Mouse (Mus musculus): ENCODE results near the gene Ccnd3. TPM values are rescaled to one million over a fixed set of nuclear protein-coding genes. Genes with fewer than 3 reads are reported as not detected.
"Not testable (repeated sequence)": the region's sequence is repeated elsewhere in the genome, so short reads cannot be mapped to it uniquely, and the experiment has no call there.

Gene Ccnd3
- polyA plus RNA-seq, 1 experiment from 2014 or later, result 552 TPM

DNA sequence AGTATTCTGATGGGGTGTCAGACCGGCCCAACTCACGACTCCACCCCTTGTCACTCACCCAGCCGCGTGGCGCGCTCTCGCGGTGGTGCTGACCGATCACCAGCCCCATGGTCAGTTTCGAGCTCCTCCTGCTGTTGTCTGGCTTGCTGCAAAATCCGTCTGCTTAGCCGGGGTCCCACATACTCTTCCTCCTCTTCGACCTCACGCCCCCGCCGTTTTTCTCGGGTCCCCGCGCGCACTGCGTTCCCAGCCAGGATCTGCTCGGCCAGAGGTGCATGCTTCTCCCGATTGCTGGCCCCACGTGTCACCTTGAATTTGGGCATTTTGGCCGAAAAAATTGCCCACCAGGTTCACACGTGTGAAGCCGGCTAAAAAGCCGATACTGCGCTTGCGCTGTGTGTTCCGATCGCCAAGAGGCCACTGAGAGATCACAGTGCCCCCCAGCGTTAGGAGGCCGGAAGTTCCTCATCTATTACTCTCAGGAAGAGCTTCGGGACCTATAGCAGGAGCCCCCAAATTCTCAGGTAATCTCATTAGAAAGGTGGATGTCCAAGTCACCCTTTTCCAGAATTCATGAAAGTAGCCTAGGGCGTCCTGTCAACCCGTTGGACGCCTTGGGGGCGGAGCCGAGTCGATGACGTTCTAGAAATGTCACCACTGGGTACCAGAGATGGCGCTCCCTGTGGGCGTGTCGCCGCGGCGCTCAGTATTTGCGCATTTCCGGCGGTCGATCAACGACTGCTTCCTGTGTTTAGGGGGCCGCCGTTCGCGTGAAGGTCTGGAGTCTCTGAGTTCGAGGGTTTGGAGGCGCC lies 106.2 kb downstream of the Ccnd3 start, which contains the start of the genes Bysl, Med20 and Gm20517:
Bysl (minus strand) TSS at position 644 of the 812 bp plus-strand sequence.
Med20 (plus strand) TSS at position 734 of the 812 bp plus-strand sequence.
Gm20517 (plus strand) TSS at position 741 of the 812 bp plus-strand sequence.
- peak within 1 kb of the TSS; percentile 89 for H3K27ac ChIP-seq
- peaks cover 57% of the 10 kb centered on the region for H3K36me3 ChIP-seq
- H3K9me3 ChIP-seq, result no peaks in the 10 kb centered on the region
- H3K4me3 ChIP-seq, result peak within 1 kb of the TSS; percentile 85
- peak; percentile 98 for DNase-seq (ENCODE audit: low spot score)
- under 1% methylated on average over 59 of the region's 59 CpGs for WGBS
- no peaks in the 10 kb centered on the region for H3K27me3 ChIP-seq (ENCODE audit: insufficient read depth, poor library complexity, severe bottlenecking)
- H3K4me1 ChIP-seq, result peaks cover 21% of the 10 kb centered on the region

DNA sequence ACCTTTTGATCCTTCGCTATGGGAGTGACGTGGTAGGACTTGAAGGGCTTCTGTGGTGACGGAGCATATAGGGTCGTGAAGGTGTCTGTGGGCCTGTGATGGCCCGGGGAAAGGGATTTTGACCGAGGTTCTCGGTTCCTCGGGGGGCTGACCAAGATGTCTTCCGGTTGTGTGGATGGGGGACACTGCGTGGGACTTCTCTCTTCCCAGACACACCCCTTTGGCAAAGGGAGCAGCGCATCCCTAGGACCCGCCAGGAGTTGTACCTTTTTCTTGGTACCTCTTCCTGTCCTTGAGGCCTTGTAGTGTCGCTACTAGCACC lies 106.8 kb downstream of the Ccnd3 start:
- no peaks in the 10 kb centered on the region for H3K27me3 ChIP-seq (ENCODE audit: insufficient read depth, poor library complexity, severe bottlenecking)
- under 1% methylated on average over 13 of the region's 13 CpGs for WGBS
- H3K4me3 ChIP-seq, result peak overlapping the region; percentile 85
- peaks cover 21% of the 10 kb centered on the region for H3K4me1 ChIP-seq
- no peak for DNase-seq (ENCODE audit: low spot score)
- no peaks in the 10 kb centered on the region for H3K9me3 ChIP-seq
- peaks cover 57% of the 10 kb centered on the region for H3K36me3 ChIP-seq
- peak overlapping the region; percentile 89 for H3K27ac ChIP-seq

GRCm38 (mm10) chr17:47614018-47614417 lies 109.2 kb downstream of the Ccnd3 start:
- no peak for DNase-seq (ENCODE audit: low spot score)
- H3K36me3 ChIP-seq, result peaks cover 54% of the 10 kb centered on the region

GRCm38 (mm10) chr17:47616119-47616518 lies 111.3 kb downstream of the Ccnd3 start:
- H3K4me3 ChIP-seq, result no peak overlapping the region
- WGBS, result 94% methylated on average over 8 of the region's 8 CpGs
- DNase-seq (ENCODE audit: low spot score), result peak; percentile 63
- H3K4me1 ChIP-seq, result peaks cover 13% of the 10 kb centered on the region
- no peaks in the 10 kb centered on the region for H3K9me3 ChIP-seq
- peaks cover 73% of the 10 kb centered on the region for H3K36me3 ChIP-seq
- H3K27ac ChIP-seq, result no peak overlapping the region
- no peaks in the 10 kb centered on the region for H3K27me3 ChIP-seq (ENCODE audit: insufficient read depth, poor library complexity, severe bottlenecking)

More at GRCm38 (mm10) chr17:47614018-47614417, 109.2 kb downstream of the Ccnd3 start:
- no peaks in the 10 kb centered on the region for H3K9me3 ChIP-seq
- no peak overlapping the region for H3K4me3 ChIP-seq
- WGBS, result 86% methylated on average over 1 of the region's 1 CpGs
- H3K4me1 ChIP-seq, result peaks cover 21% of the 10 kb centered on the region
- H3K27me3 ChIP-seq (ENCODE audit: insufficient read depth, poor library complexity, severe bottlenecking), result no peaks in the 10 kb centered on the region
- H3K27ac ChIP-seq, result no peak overlapping the region

DNA sequence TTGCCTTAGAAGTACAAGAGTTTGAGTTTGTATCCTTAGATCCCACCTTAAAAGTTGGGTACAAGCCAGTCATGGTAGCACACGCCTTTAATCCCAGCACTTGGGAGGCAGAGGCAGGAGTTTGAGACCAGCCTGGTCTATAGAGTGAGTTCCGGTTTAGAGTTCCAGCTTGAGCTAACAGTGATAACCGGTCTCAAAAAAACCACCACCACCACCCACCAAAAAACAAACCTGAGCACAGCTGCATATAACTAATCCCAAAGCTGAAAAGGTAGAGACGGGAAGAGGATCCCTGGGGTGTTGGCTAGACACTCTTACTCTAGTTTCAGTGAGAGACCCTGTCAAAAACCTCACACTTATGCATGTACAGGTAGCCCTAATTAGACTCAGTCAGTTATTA lies 111.8 kb downstream of the Ccnd3 start:
- WGBS, result 84% methylated on average over 4 of the region's 4 CpGs
- Histone ChIP-seq H3K27me3 (ENCODE audit: insufficient read depth, poor library complexity, severe bottlenecking) (no peaks in the 10 kb centered on the region), H3K4me1 (peaks cover 13% of the 10 kb centered on the region), H3K27ac (no peak overlapping the region), H3K4me3 (no peak overlapping the region), H3K36me3 (peaks cover 78% of the 10 kb centered on the region), H3K9me3 (no peaks in the 10 kb centered on the region)
- peak; percentile 27 for DNase-seq (ENCODE audit: low spot score)

DNA sequence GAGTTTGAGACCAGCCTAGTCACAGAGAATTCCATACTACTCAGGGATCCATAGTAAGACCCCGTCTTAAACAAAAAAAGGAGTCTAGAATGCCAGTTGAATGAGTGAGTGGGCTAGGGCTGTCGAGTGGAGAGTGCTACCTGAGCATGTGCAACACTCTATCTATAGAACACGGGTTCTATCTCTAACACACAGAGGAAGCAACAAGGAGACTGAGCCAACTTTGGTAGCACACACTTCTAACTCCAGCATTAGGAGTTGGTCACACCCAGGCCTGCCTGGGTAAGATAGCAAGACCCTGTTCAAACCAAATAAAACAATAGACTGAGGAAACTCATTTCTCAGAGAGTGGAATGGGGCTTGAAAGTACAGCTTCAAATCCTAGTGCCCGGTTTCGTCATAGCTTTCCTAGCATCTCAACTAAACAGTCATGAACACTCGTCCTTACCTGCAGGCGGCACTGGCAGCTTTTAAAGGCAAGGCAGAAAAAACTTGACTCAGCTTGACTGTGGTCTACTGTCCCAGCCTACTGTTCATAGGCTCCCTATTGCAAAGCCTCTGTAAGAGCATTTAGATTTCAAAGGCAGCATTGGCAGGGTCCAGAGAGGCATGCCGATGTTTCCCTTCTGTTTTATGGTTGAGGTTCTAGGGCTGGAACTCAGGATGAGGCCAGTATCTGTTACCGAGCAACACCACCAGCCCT lies 112.9 kb downstream of the Ccnd3 start:
- no peak overlapping the region for H3K4me3 ChIP-seq
- H3K27ac ChIP-seq, result peak overlapping the region; percentile 75
- WGBS, result 83% methylated on average over 9 of the region's 9 CpGs
- peaks cover 89% of the 10 kb centered on the region for H3K36me3 ChIP-seq
- H3K4me1 ChIP-seq, result peaks cover 3% of the 10 kb centered on the region
- no peaks in the 10 kb centered on the region for H3K27me3 ChIP-seq (ENCODE audit: insufficient read depth, poor library complexity, severe bottlenecking)
- no peaks in the 10 kb centered on the region for H3K9me3 ChIP-seq
- peak; percentile 83 for DNase-seq (ENCODE audit: low spot score)

DNA sequence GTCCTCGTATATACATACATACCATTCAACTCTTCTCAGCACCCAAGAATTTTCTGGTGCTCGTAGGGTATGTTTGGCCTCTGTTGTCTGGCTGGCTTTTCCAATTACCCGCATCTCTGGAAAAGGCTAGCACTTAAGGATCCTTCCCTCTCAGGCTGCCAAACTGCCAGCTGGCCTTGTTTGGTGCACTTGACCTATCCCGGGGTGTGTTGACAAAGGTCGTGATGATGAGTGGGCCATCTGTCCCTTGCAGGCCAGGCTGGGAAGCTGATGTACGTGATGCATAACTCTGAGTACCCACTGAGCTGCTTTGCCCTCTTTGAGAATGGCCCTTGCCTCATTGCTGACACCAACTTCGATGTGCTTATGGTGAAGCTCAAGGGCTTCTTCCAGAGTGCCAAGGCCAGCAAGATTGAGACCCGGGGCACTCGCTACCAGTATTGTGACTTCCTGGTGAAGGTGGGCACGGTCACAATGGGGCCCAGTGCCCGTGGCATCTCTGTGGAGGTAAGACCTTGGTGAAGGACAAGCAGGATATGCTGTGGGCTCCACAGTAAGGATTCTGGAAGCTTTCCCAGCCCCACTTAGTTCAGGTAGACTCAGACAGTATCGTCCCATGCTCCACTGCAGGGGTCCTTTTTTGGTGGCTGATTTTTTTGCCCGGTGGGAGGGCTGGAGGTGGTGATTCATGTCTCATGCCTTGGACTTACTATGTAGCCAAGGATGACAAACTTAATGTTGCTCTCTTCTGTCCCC lies 113.9 kb downstream of the Ccnd3 start:
- 89% methylated on average over 13 of the region's 13 CpGs for WGBS
- Histone ChIP-seq H3K4me3 (no peak overlapping the region), H3K36me3 (peaks cover 93% of the 10 kb centered on the region)

GRCm38 (mm10) chr17:47622912-47623554 lies 118.2 kb downstream of the Ccnd3 start:
- WGBS, result 95% methylated on average over 14 of the region's 14 CpGs
- Histone ChIP-seq H3K9me3 (no peaks in the 10 kb centered on the region), H3K36me3 (peaks cover 86% of the 10 kb centered on the region), H3K4me3 (no peak overlapping the region), H3K27ac (no peak overlapping the region), H3K27me3 (ENCODE audit: insufficient read depth, poor library complexity, severe bottlenecking) (no peaks in the 10 kb centered on the region), H3K4me1 (peaks cover 3% of the 10 kb centered on the region; the same call in 1 of the 2 replicates)
- peak; percentile 61 for DNase-seq (ENCODE audit: low spot score)

More for the DNA sequence above, 113.9 kb downstream of the Ccnd3 start:
- H3K27me3 ChIP-seq (ENCODE audit: insufficient read depth, poor library complexity, severe bottlenecking), result no peaks in the 10 kb centered on the region
- DNase-seq (ENCODE audit: low spot score), result peak; percentile 68
- H3K4me1 ChIP-seq, result no peaks in the 10 kb centered on the region
- peak overlapping the region; percentile 3; the same call in 1 of the 2 replicates for H3K27ac ChIP-seq
- H3K9me3 ChIP-seq, result no peaks in the 10 kb centered on the region

- WGBS, result 95% methylated on average over 5 of the region's 5 CpGs
- peak; percentile 31 for DNase-seq (ENCODE audit: low spot score)
- H3K36me3 ChIP-seq, result peaks cover 74% of the 10 kb centered on the region
- H3K27ac ChIP-seq; H3K4me1 ChIP-seq; H3K27me3 ChIP-seq (ENCODE audit: insufficient read depth, poor library complexity, severe bottlenecking); H3K9me3 ChIP-seq; H3K4me3 ChIP-seq: not testable (repeated sequence)
Measured at GRCm38 (mm10) chr17:47624572-47624971, 119.7 kb downstream of the Ccnd3 start.

GRCm38 (mm10) chr17:47625088-47625487 lies 120.2 kb downstream of the Ccnd3 start:
- Histone ChIP-seq H3K27me3 (ENCODE audit: insufficient read depth, poor library complexity, severe bottlenecking) (no peaks in the 10 kb centered on the region), H3K9me3 (no peaks in the 10 kb centered on the region), H3K4me3 (no peak overlapping the region), H3K36me3 (peaks cover 69% of the 10 kb centered on the region), H3K27ac (no peak overlapping the region), H3K4me1 (peaks cover 6% of the 10 kb centered on the region; the same call in 1 of the 2 replicates)
- whole genome bisulfite sequencing, result 99% methylated on average over 2 of the region's 2 CpGs
- peak; percentile 24 for DNase-seq (ENCODE audit: low spot score)

DNA sequence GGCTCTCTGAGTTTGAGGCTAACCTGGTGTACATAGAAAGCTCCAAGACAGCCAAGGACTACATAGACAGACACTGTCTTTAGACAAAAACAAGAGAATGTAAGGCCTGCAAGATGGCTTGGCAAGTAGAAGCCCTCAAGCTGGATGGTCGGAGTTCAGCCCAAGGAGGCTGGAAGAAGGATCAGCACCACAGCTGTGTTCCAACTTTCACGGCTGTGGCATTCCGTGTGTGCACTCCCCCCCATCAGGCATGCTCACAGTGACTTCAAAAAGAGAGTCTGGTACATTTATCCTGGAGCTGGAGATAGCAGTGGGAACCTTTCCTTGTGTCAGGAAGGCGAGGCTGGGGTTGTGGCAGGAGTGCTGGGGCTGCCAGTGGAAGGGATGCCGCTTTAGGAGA lies 121.2 kb downstream of the Ccnd3 start:
- Histone ChIP-seq H3K4me3 (no peak overlapping the region), H3K4me1 (peaks cover 15% of the 10 kb centered on the region), H3K27me3 (ENCODE audit: insufficient read depth, poor library complexity, severe bottlenecking) (no peaks in the 10 kb centered on the region), H3K27ac (no peak overlapping the region), H3K36me3 (peaks cover 59% of the 10 kb centered on the region), H3K9me3 (no peaks in the 10 kb centered on the region)
- DNase-seq (ENCODE audit: low spot score), result no peak
- 86% methylated on average over 5 of the region's 5 CpGs for WGBS

DNA sequence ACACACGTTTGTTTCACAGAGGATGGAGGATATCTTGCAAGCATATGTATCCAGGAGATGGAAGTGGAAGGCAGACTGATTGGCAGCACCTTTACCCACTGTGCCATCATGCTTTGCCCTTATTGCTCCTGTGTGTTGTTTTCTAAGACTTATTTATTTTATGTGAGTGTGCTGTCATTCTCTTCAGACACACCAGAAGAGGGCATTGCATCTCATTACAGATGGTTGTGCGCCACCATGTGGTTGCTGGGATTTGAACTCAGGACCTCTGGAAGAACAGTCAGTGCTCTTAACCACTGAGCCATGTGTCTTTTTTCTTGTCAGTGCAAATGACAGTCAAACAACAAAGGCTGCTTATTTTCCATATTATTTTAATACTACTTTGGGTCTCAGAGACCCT lies 122.9 kb downstream of the Ccnd3 start:
- Histone ChIP-seq H3K27me3 (ENCODE audit: insufficient read depth, poor library complexity, severe bottlenecking) (no peaks in the 10 kb centered on the region), H3K4me3 (peak overlapping the region; percentile 82; the same call in 1 of the 2 replicates), H3K27ac (no peak overlapping the region), H3K36me3 (peaks cover 44% of the 10 kb centered on the region), H3K9me3 (no peaks in the 10 kb centered on the region), H3K4me1 (peaks cover 26% of the 10 kb centered on the region)
- 81% methylated on average over 2 of the region's 2 CpGs for WGBS
- no peak for DNase-seq (ENCODE audit: low spot score)
